Mouse (Mus musculus) T-helper 1 cell (primary cell): ENCODE results near the gene Cpsf4l.

Source experiments
- in situ Hi-C: fragments of 300-600 bp; cut with MboI, MseI; formaldehyde crosslinking; loops from one replicate; pipeline ENCODE4 v1.15.1; 2025; ENCODE audit warnings: high pct_unique_total_duplicates

The Cpsf4l gene

DNA sequence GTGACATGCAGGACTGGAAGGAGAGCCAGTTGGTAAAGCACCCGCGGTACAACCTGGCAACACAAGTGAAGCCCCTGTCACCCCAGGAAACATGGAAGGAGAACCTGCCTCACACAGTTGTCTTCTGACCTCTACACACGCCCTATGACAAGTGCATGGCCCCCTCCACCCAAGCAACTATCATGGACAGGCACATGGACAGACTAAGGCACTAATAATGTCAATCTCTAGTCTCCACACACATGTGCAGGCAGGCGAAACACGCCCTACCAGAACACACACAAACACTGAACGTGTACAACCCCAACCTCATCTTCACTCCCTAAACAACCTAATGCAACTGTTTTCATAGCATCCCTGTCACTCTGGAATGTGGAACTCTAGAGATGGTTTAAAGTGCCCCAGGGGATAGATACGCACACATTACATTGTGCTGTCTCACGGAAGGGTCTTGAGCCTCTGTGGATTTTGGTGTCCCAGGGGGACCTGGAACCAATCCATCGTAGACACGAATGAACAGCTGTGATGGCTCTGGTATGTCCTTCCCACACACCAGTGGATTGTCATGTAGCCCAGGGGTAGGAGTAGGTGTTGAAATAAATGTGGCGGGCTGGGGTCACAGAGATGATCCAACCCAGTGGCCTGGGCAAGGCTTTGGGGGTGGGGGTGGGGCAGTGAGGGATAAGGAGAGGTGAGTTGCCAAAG is 27.2 kb upstream of the Cpsf4l start:
- in situ Hi-C loops = loop anchor here (5.0 kb wide), 1 partner anchor 85 kb away; no protein-coding TSS in a partner anchor

DNA sequence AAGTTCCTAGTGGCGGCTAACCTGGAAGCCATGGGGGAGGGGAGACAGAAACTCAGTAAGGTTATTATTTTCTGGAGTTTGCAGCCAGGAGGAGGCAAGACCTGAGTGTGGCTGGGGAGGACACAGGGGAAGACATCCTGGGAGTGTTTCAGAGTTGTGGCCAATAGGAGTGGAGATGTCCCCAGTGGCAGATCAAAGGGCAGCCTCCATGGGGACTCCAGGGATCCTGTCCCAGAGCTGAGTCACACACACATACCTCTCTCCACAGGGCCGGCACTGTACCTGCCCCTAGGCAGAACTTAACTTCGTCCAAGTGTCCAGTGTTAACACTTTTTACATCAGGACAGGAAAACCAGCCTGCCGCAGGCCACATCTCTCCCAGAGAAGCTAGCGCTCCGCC is 25.3 kb upstream of the Cpsf4l start:
- in situ Hi-C loops = loop anchor here (5.0 kb wide), 1 partner anchor 87 kb away; no protein-coding TSS in a partner anchor

DNA sequence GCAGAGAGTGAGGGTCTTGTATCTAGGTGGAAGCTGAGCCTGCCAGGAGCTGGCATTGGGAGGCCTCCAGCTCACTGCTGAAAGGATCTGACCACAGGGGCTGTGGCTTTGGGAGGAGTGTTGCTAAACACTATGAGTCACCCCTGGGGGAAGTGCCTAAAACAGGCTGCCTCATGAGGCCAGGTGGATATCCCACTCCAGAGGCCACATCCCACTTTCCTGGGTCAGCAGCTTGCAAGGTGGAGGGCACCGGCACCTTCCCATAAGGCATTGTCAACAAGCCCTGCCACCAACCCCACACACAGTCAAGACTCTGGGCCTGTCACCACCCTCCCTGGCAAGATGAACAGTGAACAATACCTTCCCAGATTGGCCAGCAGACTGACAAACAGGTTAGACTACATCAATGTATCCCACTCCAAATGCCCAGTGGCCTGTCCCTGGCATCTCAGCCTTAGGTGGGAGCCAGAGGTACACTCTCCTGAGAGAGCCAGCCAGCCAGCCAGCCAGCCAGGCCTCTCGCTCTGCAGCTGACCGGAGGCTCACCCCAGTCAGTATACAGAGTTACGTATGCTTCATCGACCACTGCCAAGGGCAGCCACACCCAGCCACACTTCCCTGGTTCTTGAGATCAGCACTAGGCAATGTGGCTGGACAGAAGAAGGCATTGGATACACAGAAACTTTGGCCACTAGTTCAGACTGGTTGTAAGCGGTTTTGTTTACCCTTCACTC is 24.0 kb upstream of the Cpsf4l start:
- in situ Hi-C loops = no loop called here

DNA sequence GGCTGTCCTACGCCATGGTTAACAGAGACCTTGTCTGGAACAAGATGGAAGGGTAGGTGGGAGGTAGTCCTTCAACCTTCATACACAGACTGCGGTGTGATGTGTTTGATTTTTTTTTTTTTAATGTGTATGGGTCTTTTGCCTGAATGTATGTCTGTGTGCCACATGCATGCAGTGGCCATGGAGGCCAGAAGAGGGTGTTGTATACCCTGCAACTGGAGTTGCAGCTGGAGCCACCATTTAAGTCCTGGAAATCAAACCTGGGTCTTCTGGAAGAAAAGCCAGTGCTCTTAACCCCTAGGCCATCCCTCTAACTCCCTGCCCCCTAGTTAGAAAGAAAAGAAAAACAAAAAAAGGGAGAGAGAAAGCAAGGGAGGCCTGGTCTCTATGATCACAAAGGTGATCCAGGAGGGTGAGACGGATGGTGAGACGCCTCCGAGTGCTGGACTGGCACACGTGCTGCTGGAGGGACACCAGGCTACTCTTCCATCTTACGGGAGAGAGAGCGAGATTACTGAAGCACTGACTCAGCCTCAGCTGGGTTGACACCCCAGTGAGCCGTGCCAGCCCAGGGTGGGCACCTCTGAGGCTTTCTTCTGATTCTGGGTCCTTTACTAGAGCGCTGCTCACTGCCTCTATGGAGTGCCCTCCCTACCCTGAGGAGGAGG is 22.3 kb upstream of the Cpsf4l start:
- in situ Hi-C loops = no loop called here

DNA sequence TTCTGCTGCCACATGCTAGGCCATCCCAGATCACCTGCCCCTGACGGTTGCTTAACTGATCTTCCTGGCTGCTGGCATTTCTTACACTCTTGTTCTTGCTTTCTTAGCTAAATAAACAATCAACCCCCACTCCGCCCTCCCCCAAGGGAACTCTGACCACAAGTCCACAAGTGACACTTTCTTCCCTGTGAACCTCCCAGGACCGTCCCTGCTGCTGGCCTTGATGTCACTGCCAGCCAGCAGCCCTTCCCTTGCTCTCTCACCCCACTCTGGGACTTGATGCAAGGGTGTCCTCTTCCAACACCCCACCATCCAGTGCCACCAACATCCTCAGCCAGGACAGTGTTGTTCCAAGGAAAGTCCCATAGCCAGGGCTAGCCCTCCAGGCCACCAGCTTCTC is 21.1 kb upstream of the Cpsf4l start:
- in situ Hi-C loops = no loop called here

DNA sequence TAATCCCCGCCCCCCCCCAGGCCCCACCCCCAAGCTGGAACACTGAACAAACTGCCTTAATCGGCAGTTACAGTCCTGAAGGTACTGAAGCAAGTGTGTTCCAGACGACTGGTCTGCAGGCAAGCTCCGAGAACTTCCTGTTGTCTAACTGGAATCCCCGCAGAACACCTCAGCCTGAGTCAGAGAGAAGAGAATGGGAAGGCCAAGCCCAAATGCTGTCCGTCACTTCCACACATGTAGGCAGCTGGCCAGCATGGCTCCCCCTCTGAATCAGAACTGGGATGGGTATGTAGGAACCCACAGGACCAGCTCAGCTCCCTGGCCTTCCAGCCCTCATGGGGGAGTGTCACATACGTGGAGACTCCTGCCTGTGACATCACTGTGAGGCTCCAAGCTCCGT is 20.1 kb upstream of the Cpsf4l start:
- in situ Hi-C loops = no loop called here

DNA sequence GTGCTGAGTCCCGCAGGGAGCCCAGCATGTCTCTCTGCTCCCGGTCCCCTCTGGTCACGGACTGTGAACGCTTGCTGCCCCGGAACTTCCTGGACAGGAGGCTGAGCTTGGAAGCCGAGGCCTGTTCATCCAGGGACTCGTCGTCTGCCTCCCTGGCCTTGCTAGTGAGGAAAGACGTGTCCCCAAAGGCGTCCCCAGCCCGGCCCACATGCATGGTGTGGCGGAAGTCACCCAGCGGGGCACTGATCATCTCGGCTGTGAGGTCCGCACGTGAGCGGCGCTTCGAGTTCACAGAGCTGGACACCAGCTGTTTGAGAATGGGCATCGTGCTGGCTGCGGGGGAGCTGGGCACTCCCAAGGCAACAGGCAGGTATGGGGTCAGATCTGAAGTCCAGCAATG is 19.4 kb upstream of the Cpsf4l start:
- in situ Hi-C loops = no loop called here

DNA sequence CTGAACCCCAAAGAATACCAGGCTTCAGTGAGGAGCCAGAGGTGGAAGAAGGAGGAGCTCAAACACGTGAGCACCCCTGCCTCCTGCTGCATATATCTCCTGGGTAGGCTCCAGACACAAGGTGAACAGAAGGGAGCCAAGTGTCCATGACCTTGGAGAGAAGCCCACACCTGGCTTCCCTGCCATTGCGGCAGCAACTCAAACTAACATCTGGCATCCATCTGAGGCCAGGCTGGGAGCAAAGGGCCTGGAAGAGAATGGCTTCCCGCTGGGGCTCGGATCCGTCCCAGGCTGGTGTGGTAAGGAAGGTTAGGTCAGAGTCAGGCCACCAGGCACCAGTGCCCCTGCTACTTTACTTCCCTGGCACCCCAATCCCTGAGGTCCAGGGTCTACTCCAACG is 18.2 kb upstream of the Cpsf4l start:
- in situ Hi-C loops = no loop called here

DNA sequence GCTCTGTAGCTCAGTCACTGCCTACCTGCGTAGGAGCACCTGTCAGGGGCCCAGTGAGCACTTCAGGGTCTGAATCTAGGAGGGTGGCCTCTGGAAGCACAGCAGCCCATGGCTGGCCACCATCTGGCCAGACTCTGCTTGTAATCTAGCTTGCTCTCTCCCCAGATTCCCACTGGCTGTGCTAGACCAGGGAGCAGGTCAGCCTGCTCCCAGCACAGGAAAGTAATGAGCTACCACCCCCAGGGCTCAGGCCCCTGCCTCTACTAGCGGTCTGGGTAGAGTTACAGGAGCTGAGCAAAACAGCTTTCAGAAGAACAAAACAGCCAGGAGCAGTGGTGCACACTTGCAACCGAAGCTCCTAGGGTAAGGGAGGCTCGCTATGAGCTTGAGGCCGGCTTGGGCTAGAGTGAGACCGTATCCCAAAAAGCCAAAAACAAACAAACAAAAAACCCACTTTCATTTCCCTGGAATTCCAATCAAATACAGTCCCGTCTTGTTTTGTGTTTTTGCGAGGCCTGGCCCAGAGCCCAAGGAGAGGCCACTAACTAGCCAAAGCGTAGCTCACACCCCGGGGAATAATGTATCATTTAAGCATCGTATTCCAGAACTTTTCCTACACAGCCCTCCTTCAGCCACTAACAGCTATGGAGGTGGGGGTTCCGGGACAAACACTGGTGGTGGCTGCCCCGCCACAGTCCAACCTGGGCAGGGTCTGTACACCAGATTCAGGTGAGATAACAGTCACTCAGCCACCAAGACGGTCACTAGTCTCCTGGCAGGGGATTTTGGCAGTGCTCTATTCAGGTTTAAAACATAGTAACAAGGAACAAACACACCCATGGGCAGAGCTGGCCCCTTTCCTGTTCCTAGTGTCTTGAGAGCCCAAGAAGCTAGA is 17.4 kb upstream of the Cpsf4l start:
- in situ Hi-C loops = no loop called here

DNA sequence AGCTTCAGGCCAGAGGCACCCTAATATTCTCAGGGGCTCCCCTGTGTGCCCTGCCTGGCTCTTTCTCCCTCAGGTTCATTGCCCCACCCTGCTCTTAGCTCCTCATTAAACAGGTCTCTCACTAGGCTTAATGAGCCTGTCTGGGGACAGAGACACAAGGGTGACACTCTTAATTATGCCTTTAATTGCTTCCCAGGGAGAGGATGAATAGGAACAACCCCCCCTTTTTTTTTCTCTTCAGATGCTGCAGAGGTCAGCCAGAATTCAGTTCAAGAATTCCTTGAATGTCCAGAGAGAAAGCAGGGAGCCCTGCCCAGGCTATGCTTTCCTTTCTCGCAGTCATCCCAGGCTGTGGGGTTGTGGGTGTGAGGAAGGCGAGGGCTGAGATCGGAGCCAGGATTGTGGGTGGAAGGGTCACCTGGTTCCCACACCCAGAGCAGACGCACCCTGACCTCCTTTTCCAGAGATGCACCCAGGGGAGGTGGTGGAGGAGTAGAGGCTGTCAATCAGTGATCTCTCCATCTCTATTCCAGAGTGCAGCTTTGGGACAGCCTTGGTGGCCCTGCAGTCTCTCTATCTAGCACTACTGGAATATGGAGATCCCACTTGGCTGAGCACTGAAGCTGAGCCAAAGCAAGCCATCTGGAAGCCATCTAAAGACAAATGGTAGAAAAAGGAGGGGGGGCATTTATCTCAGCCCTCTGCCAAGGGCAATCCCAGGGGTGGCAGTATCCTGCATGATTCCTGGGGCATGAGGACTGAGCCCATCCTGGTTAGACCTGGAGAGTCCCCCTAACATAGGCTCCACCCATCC is 15.6 kb upstream of the Cpsf4l start:
- in situ Hi-C loops = no loop called here

DNA sequence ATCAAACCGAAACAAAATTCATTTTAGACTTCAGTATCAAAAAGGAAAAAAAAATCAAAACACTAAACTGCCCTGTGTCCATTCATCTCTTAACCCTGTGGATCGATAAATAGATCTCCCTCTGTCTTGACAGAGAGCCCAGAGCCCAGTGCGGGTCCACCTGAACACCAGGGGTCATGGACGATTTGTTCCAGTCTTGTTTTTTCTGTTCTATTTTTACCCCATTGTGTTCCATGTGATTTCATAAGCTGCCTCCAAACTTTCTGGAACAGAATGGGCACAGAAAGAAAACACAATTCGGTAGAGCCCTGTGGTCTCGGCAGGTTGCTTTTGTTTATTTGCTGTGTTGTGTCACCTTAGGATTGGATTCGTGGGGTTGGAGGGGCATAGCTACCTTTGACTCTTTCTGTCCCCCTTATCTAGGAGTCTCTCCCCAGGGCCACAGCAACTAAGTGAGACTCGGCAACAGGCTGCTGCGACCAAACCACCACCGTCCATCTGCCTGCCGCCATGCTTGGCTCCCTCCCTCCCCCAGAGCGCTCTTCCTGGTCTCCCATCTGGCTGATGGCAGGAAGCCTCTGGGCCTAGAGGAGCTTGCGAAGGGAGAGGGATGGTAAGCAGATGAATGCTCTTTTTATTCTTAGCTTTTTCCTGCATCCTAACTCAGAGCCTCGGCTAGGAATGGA is 12.7 kb upstream of the Cpsf4l start:
- in situ Hi-C loops = no loop called here

DNA sequence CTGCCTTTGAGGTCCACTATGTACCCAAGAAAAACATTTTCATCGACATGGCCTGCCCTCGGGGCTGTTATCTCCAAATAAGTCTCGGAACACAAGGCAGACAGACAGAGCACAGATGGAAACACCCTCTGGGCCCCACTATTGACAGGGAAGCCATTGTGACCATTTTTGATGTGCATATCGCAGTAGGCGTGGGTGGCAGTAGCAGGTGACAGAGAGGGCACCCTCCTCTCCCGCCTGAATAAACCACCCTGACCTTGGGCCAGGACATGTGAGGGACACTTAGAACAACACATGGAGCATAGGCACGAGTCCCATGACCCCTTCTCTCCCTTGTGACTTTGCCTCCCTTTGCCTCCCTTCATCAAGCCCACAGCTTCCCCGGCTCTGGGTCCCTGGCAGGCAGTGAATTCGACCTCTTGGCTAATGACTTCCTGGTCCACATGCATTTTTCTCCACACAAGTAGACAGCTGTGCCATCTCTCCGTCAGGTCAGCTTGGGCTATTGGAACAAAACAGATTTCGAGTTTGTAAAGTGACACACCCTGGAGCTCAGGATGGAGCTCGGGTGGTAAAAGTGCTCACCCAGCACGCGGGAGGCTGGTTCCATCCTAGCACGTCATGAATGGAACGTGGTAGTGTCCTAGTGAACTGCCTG is 8.1 kb upstream of the Cpsf4l start:
- in situ Hi-C loops = no loop called here

DNA sequence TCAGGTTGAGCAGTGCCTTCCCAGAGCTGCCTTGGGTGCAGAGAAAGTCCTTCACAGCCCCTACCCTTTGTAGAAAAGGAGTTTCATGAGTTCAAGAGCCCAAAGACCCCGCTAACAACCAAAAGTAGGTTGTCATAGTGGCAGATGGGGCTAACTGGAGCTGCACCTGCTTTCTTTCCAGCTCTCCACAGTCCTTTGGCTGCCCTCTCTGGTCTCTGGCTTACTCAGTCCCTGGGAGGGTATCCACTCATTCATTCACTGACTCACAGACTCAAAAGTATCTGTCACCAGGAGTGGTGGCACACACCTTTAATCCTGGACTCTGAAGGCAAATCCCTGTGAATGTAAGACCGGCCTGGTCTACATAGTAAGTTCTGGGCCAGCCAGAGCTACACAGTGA is 6.3 kb upstream of the Cpsf4l start:
- in situ Hi-C loops = no loop called here

DNA sequence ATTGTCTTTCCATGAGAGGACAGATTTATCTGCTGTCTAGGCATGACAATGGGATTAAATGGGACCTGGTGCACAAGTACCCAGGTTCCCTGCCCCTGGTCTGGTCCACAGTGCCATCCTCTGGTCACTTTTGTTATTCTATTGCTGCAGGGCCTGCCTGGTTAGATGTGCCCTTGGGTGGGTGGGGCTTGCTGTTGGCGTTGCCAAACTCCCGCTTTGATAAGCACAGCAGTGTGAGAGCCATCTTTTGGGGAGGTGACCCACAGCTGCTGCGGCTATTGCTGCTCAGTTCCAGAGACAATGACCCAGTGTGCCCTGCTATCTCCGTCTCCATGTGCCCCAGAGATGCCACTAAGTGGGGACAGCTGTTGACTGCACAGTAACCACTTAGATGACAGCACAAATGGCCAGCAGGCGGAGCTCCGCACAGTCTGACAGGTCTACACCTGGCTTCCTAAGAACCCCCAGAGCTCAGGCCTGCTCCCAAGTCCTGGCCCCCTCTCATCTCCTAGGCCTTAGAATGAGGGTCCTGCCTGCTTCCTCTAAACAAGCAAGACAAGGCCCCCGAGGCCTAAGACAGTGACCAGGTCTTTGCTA is 5.4 kb upstream of the Cpsf4l start:
- in situ Hi-C loops = no loop called here

DNA sequence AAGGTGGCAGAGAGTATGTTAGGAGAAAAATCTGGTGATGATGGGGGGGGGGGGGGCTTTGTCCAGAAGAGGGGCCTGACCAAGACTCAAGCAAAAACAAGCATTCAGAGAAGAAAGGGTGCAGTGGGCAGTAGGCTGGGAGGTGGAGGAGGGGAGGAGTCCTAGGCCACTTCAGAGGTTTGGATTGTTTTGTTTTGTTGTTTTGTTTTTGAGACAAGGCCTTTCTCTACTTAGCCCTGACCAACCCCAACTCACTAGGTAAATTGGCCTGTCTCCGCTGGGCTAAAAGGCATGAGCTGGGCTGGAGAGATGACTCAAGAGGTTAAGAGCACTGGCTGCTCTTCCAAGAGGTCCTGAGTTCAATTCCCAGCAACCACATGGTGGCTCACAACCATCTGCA is 1.2 kb upstream of the Cpsf4l start:
- in situ Hi-C loops = no loop called here

DNA sequence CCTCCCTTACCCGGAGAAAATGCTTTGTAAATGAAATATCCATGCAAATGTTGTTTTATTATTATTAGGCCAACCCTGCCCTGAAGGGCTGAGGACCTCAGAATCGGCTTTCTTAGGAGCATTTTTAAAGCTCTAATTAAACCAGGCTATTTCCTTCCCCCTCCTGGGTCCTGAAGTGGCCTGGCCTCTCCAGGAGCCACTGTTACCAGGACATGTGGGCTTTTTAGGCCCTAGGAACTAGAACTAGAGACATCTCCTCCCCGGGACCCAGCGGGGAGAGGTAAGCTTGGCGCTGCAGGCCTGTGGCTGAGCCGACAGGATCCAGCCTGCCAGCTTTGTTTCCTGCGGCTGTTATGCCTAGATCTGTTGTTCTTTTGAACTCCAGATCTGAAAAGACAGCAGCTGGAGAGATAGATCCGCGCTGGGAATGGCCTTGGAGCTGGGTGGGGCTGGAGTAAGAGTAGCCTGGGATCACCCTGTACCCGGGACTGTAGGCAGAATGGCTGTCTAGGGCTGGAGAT is 500 bp upstream of the Cpsf4l start:
- in situ Hi-C loops = no loop called here

DNA sequence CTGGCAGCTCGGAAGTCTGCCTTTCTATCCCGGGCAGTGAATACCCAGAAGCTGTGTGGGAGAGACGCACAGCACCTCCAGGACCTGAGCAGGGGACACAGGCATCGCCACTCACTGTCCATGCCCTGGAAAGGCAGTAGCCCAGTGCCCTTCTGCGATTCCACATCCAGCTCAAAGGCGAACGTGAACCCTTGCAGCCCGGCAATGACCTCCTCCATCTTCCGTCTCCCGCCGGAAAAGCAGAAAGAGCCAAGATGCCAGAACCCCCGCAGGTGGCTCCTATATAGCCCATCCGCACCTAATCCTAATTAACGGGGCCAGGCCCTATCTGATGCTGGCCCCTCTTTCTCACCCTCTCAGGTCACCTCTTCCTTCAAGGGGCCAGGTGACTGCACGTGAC is 545 bp downstream of the Cpsf4l start:
- in situ Hi-C loops = loop anchor here (5.0 kb wide), 1 partner anchor 103 kb away; no protein-coding TSS in a partner anchor

DNA sequence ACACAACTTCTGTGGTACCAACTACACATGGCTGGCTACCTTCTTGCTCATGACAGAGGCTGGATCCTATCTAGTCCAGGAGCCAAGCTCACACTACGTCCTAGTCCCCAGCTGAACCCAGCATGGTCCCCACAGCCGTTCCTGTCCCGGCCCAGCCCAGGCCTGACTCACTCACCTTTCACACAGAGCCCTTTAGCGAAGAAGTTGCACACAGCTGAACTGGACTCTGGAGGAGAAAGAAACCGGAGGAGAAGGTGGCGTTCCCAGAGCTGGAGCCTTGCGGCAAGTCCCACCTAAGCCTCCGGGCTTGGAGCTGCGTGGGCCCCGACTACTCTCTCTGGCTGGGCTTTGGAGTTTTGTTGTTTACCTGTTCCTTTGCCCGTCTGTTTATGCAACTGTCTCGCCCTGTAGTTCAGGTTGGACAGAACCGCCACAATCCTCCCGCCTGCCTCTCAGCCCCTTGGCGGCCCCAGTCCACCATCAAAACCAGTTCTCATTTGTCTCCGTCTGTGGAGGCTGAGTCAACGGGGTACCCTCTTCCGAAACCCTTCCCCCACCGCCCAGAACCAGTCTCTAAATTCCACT is 1.1 kb downstream of the Cpsf4l start:
- in situ Hi-C loops = loop anchor here (5.0 kb wide), 1 partner anchor 104 kb away; no protein-coding TSS in a partner anchor
